29 mouse cellular contexts compared by ENCODE assay signal in the genomic region with DNA sequence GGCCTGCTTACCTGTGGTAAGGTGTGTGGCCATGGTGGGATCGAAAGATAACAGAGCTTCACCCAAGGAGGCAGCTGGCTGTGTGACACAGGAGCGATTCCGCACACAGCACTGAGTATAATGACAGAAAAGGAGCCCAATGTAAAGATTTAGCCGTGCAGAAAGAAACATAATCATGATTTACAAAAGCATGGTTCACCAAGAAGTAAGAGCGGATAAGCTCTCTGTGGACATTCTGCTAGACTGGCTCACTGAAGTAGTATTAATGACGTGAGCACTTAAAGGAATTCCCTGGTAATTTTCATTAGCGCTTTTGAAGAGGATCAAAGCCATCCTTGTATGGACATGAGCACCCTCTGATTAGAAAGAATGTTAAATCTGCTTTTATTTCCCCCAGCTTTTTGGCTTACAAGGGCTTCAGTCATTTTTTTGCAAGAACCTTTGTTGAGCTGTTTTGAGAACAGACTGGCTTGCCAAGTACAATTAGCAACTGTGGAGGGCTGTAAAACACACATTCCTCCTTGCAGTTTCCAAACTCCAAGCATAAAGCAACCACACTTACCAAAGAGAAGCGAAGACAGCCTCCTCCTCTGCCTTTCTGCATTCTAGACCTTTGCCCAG.
DNase-seq lines count a peak whose midpoint lies in the region; ATAC-seq and TF ChIP-seq lines count a peak whose summit lies in the region.
"Had no signal": no experiment of that assay in that cellular context is flagged by ENCODE, and none has a peak within 500 bp of the region (broad histone marks: within the 10 kb centered on the region; RNA-seq: fewer than 3 reads in every experiment).

No protein-coding gene starts in this region.

- TF ChIP-seq CTCF in brain, embryonic 14.5 days (IDR thresholded peaks at IDR 0.05; ENCODE audit: borderline replicate concordance, extremely low read depth, insufficient read depth, insufficient read length) = no peak

- no peak overlapping the region for H3K4me3 ChIP-seq in neural tube, embryonic 15.5 days (replicated peaks)
- H3K4me3 ChIP-seq: gastrocnemius, adult 2 months; hindbrain, embryonic 10.5 days; limb, embryonic 15.5 days; midbrain, embryonic 15.5 days; myocyte; neural tube, embryonic 13.5 days had no signal

- DNase-seq in frontal cortex, postnatal 10 days (ENCODE audit: low spot score in 2 of 2) = no peak
- DNase-seq in layer of hippocampus, adult 9-11 months = peak; percentile 42
- no peak for DNase-seq in layer of hippocampus, postnatal 10 days (ENCODE audit: low spot score in 2 of 2)
- peak; percentile 67 for DNase-seq in brain, embryonic 14.5 days (ENCODE audit: low read depth)
- peak; percentile 65 for DNase-seq in telencephalon, adult 2 months (ENCODE audit: low read depth, low spot score)
- DNase-seq: adrenal gland, adult 8-10 months; B cell, adult 2 months; cerebellum, adult 8-10 months; cerebellum, postnatal 36 days; gastrocnemius, adult 2 months; heart, postnatal 10 days; kidney, postnatal 4 days; left cerebral cortex, postnatal 4 days; lung, embryonic 14.5 days; lung, postnatal 36 days; thymus, postnatal 14 days had no signal

- TF ChIP-seq POLR2A in brain, embryonic 14.5 days (IDR thresholded peaks at IDR 0.05; ENCODE audit: borderline replicate concordance, extremely low read depth, insufficient read depth, insufficient read length, poor library complexity, severe bottlenecking) = no peak

- no peak overlapping the region for H3K4me2 ChIP-seq in neural tube, embryonic 15.5 days
- H3K4me2 ChIP-seq: heart, embryonic 11.5 days; limb, embryonic 15.5 days; lung, embryonic 14.5 days; midbrain, embryonic 15.5 days; neural tube, embryonic 13.5 days had no signal

- no peaks in the 10 kb centered on the region for H3K36me3 ChIP-seq in neural tube, embryonic 15.5 days
- H3K36me3 ChIP-seq: G1E; hindbrain, embryonic 10.5 days; limb, embryonic 15.5 days; midbrain, embryonic 15.5 days; neural tube, embryonic 13.5 days had no signal

- no peaks in the 10 kb centered on the region for H3K9me3 ChIP-seq in neural tube, embryonic 15.5 days (replicated peaks)
- H3K9me3 ChIP-seq: hindbrain, embryonic 10.5 days; limb, embryonic 15.5 days; midbrain, embryonic 15.5 days; neural tube, embryonic 13.5 days had no signal

- no peak overlapping the region for H3K9ac ChIP-seq in neural tube, embryonic 15.5 days (replicated peaks)
- H3K9ac ChIP-seq: limb, embryonic 15.5 days; liver, embryonic 14.5 days; lung, embryonic 14.5 days; midbrain, embryonic 15.5 days; neural tube, embryonic 13.5 days had no signal

- 59% methylated on average over 8 of the region's 8 CpGs for WGBS in neural tube, embryonic 15.5 days

- no peak overlapping the region for H3K27ac ChIP-seq in neural tube, embryonic 15.5 days (replicated peaks)
- H3K27ac ChIP-seq: gastrocnemius, adult 2 months; hindbrain, embryonic 10.5 days; limb, embryonic 15.5 days; liver, embryonic 14.5 days; midbrain, embryonic 15.5 days; neural tube, embryonic 13.5 days had no signal

- 0 out of 2 replicates have a peak, but pooled peaks cover 5% of the 10 kb centered on the region for H3K4me1 ChIP-seq in neural tube, embryonic 15.5 days
- H3K4me1 ChIP-seq: hindbrain, embryonic 10.5 days; midbrain, embryonic 15.5 days; neural tube, embryonic 13.5 days had no signal

- peak; percentile 98 for ATAC-seq in frontal cortex, adult (ENCODE audit: low TSS enrichment)
- no peak for ATAC-seq in neural tube, embryonic 15.5 days (ENCODE audit: low FRiP score)
- ATAC-seq: hindbrain, embryonic 16.5 days; intestine, postnatal 0 days; midbrain, embryonic 15.5 days had no signal

- no peaks in the 10 kb centered on the region for H3K27me3 ChIP-seq in neural tube, embryonic 15.5 days (replicated peaks)
- H3K27me3 ChIP-seq: CH12.LX; limb, embryonic 15.5 days; midbrain, embryonic 15.5 days; neural tube, embryonic 13.5 days had no signal

Comparison
In these comparisons a context has a peak if more than half of its experiments do, and no peak if none do; other contexts are left out.
1. DNase-seq: peak in layer of hippocampus, adult 9-11 months (single experiment), brain, embryonic 14.5 days (single experiment) and telencephalon, adult 2 months (single experiment); none in frontal cortex, postnatal 10 days (0 of 2) and layer of hippocampus, postnatal 10 days (0 of 2).